7 mouse cellular contexts compared by ENCODE assay signal in genomic region chr2:172976661-172977238, GRCm38 (mm10). TPM values are rescaled to one million over a fixed set of nuclear protein-coding genes. Genes with fewer than 3 reads are reported as not detected.
DNase-seq lines count a peak whose midpoint lies in the region; ATAC-seq lines count a peak whose summit lies in the region.

No protein-coding gene starts in this region.

- peak overlapping the region; percentile 40; the same call in 1 of the 2 replicates for H3K9ac ChIP-seq in midbrain, embryonic 11.5 days (ENCODE audit: low read length)
- no peak overlapping the region for H3K9ac ChIP-seq in midbrain, embryonic 16.5 days (ENCODE audit: low read depth, low read length)
- no peak overlapping the region for H3K9ac ChIP-seq in forebrain, embryonic 12.5 days

- H3K4me3 ChIP-seq in midbrain, embryonic 11.5 days (ENCODE audit: low read depth, low read length), result no peak overlapping the region
- H3K4me3 ChIP-seq in midbrain, embryonic 16.5 days (ENCODE audit: low read depth, low read length), result no peak overlapping the region
- H3K4me3 ChIP-seq in forebrain, embryonic 12.5 days (replicated peaks), result no peak overlapping the region

- H3K9me3 ChIP-seq in midbrain, embryonic 11.5 days (ENCODE audit: control insufficient read depth, low read length), result no peaks in the 10 kb centered on the region
- no peaks in the 10 kb centered on the region for H3K9me3 ChIP-seq in midbrain, embryonic 16.5 days (replicated peaks; ENCODE audit: control insufficient read depth, low read length, poor library complexity, severe bottlenecking)
- H3K9me3 ChIP-seq in forebrain, embryonic 12.5 days, result peaks cover 5% of the 10 kb centered on the region; the same call in 1 of the 2 replicates

- H3K27me3 ChIP-seq in midbrain, embryonic 11.5 days (ENCODE audit: control insufficient read depth, insufficient read depth, low read length), result no peaks in the 10 kb centered on the region
- no peaks in the 10 kb centered on the region for H3K27me3 ChIP-seq in midbrain, embryonic 16.5 days (ENCODE audit: control insufficient read depth, insufficient read depth, low read depth, low read length)
- H3K27me3 ChIP-seq in forebrain, embryonic 12.5 days, result no peaks in the 10 kb centered on the region

- ATAC-seq in midbrain, embryonic 11.5 days (ENCODE audit: low FRiP score), result no peak
- ATAC-seq in midbrain, embryonic 16.5 days, result no peak; the same call in 1 of the 2 replicates
- no peak for ATAC-seq in forebrain, embryonic 12.5 days (ENCODE audit: low FRiP score)

- no peak for DNase-seq in midbrain, embryonic 11.5 days (ENCODE audit: low spot score, missing footprints)
- DNase-seq in lung, postnatal 36 days, result peak; percentile 23
- DNase-seq in thymus, postnatal 4 days, result peak; percentile 75
- no peak for DNase-seq in cerebellum, adult 9-10 months
- no peak for DNase-seq in cerebellum, adult 8-10 months

- H3K27ac ChIP-seq in midbrain, embryonic 11.5 days (ENCODE audit: low read depth, low read length), result no peak overlapping the region
- no peak overlapping the region; the same call in 1 of the 2 replicates for H3K27ac ChIP-seq in midbrain, embryonic 16.5 days (ENCODE audit: low read length)
- no peak overlapping the region for H3K27ac ChIP-seq in forebrain, embryonic 12.5 days

- WGBS in midbrain, embryonic 11.5 days, result 28% methylated on average over 7 of the region's 7 CpGs
- 23% methylated on average over 7 of the region's 7 CpGs for WGBS in midbrain, embryonic 16.5 days
- WGBS in forebrain, embryonic 12.5 days, result 23% methylated on average over 7 of the region's 7 CpGs

- no peak overlapping the region; the same call in 1 of the 2 replicates for H3K4me2 ChIP-seq in midbrain, embryonic 11.5 days
- no peak overlapping the region; the same call in 1 of the 2 replicates for H3K4me2 ChIP-seq in midbrain, embryonic 16.5 days (ENCODE audit: low read length)
- H3K4me2 ChIP-seq in forebrain, embryonic 12.5 days, result peak overlapping the region; percentile 45; the same call in 1 of the 2 replicates

- H3K4me1 ChIP-seq in midbrain, embryonic 11.5 days (ENCODE audit: control insufficient read depth, insufficient read depth, low read length), result peaks cover 8% of the 10 kb centered on the region
- H3K4me1 ChIP-seq in midbrain, embryonic 16.5 days (ENCODE audit: control insufficient read depth, insufficient read depth, low read length), result peaks cover 13% of the 10 kb centered on the region; the same call in 1 of the 2 replicates
- peaks cover 25% of the 10 kb centered on the region for H3K4me1 ChIP-seq in forebrain, embryonic 12.5 days

- H3K36me3 ChIP-seq in midbrain, embryonic 11.5 days (ENCODE audit: control insufficient read depth, insufficient read depth, low read length), result no peaks in the 10 kb centered on the region
- H3K36me3 ChIP-seq in midbrain, embryonic 16.5 days (ENCODE audit: control insufficient read depth, insufficient read depth, low read length), result no peaks in the 10 kb centered on the region
- no peaks in the 10 kb centered on the region for H3K36me3 ChIP-seq in forebrain, embryonic 12.5 days (replicated peaks)

RNA-seq across cellular contexts. Expression of gene Spo11, which starts 0.8 kb away (rescaled TPM):
- polyA plus RNA-seq in midbrain, embryonic 11.5 days (2014; fragmentation: Nextera tagmentation; extraction: Ambion mirVana), result 0.25 and 0.26 TPM in 2 replicates
- 1.0 and 1.6 TPM in 2 replicates for polyA plus RNA-seq in midbrain, embryonic 16.5 days (2015; fragmentation: Nextera tagmentation; extraction: Ambion mirVana)
- 0.27 and 1.0 TPM in 2 replicates for polyA plus RNA-seq in forebrain, embryonic 12.5 days (2016; fragmentation: Nextera tagmentation; extraction: Ambion mirVana)

RNA-seq across cellular contexts. Expression of gene Rae1, which starts 23.2 kb away (rescaled TPM):
- 137 and 140 TPM in 2 replicates for polyA plus RNA-seq in midbrain, embryonic 11.5 days (2014; fragmentation: Nextera tagmentation; extraction: Ambion mirVana)
- polyA plus RNA-seq in midbrain, embryonic 16.5 days (2015; fragmentation: Nextera tagmentation; extraction: Ambion mirVana), result 115 and 118 TPM in 2 replicates
- 122 and 132 TPM in 2 replicates for polyA plus RNA-seq in forebrain, embryonic 12.5 days (2016; fragmentation: Nextera tagmentation; extraction: Ambion mirVana)

RNA-seq across cellular contexts. Expression of gene Bmp7, which starts 36.6 kb away (rescaled TPM):
- 17.3 and 20.2 TPM in 2 replicates for polyA plus RNA-seq in midbrain, embryonic 11.5 days (2014; fragmentation: Nextera tagmentation; extraction: Ambion mirVana)
- polyA plus RNA-seq in midbrain, embryonic 16.5 days (2015; fragmentation: Nextera tagmentation; extraction: Ambion mirVana), result 9.2 and 10.3 TPM in 2 replicates
- 9.5 and 13.2 TPM in 2 replicates for polyA plus RNA-seq in forebrain, embryonic 12.5 days (2016; fragmentation: Nextera tagmentation; extraction: Ambion mirVana)

RNA-seq across cellular contexts. Expression of gene Rbm38, which starts 43.5 kb away (rescaled TPM):
- polyA plus RNA-seq in midbrain, embryonic 11.5 days (2014; fragmentation: Nextera tagmentation; extraction: Ambion mirVana), result 70.4 and 77.3 TPM in 2 replicates
- 9.9 and 12.9 TPM in 2 replicates for polyA plus RNA-seq in midbrain, embryonic 16.5 days (2015; fragmentation: Nextera tagmentation; extraction: Ambion mirVana)
- 65.0 and 67.6 TPM in 2 replicates for polyA plus RNA-seq in forebrain, embryonic 12.5 days (2016; fragmentation: Nextera tagmentation; extraction: Ambion mirVana)

Comparison
In these comparisons a context has a peak if more than half of its experiments do, and no peak if none do; other contexts are left out.
1. DNase-seq: peak in lung, postnatal 36 days (single experiment) and thymus, postnatal 4 days (single experiment); none in midbrain, embryonic 11.5 days (single experiment), cerebellum, adult 9-10 months (single experiment) and cerebellum, adult 8-10 months (single experiment).